Mouse (Mus musculus) heart, adult 11 months (tissue): ENCODE measurements around the gene Gnpda2.

ENCODE experiments used
- DNase-seq: peaks from one replicate; pipeline ENCODE4 v3.0.0; 2022

The Gnpda2 gene

DNA sequence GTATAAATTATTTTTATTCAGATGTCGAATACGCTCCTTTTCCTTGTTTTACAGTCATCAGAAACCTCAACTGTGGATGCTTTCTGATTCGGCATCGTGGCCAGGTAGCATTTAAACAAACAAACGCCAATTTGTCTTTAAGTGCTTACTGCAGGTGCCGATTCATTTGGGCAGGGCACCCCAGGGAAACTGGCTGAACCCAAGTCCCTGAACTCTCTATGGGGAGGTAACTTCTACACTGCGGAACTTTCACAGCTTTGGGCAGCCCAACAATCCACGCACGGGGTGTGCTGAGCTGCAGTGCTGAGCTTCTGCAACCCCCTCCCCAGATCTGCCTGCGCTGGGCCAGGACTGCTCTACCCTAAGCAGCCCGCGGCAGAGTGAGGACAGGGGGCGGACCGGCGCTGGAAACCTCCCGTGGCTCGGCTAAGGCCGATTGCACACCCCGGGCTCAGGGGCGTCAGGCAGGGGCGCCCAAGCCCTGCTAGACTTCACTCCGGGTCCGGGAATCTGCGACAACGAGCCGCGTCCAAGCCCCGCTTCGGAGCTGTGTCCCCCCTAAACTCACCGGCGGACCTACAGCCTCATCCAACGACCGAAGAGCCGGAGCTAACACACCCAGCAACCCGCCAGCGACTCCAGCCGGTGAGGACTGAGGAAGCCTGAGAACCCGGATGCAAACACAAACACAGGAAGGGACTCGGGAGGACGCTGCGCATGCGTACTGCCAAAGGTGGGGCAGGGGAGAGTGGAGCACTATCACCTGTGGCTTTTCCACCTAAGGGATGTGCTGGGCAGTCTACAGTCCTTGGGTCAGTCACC is at the start of gene Gnpda2:
Gnpda2 (minus strand) TSS at position 701 of the 822 bp plus-strand sequence.
- DNase-seq = peak; percentile 99

DNA sequence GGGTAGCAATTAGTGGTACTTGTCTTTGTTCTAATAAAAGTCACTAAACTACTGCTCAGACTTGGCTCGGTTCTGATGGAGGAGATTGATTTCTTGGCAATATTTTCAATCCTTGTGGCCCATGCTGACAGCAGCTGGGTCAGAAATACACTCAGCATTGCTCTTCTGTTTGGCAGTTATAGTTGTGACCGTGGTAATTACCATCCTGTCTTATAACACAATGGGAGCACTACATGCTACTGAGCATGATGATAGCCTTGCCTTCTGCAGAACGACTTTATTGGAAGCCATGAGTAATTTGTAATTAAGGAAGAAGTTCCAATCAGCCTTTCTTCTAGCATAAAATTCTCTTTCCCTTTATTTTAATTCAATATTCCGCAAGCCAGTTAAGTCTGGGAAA is 42.6 kb upstream of the Gnpda2 start:
- DNase-seq = no peak

DNA sequence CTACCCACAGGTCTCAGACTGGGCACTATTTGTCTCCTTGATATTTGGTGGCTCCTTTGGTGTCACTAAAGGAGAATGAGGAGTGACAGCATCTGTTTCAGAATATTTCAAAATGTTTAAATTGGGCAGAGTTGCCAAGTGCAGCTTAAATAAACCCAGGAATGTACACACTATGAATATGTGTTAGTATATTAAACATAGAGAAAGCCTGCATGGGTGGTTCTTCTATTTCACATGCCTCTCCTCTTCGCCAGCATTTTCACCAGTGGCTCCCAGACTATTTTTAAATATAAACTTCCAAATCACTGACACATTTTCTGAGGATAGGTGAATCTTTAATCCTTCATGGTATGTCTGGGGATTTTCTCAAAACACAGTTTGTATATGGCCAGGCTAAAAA is 28.8 kb upstream of the Gnpda2 start:
- DNase-seq = no peak

DNA sequence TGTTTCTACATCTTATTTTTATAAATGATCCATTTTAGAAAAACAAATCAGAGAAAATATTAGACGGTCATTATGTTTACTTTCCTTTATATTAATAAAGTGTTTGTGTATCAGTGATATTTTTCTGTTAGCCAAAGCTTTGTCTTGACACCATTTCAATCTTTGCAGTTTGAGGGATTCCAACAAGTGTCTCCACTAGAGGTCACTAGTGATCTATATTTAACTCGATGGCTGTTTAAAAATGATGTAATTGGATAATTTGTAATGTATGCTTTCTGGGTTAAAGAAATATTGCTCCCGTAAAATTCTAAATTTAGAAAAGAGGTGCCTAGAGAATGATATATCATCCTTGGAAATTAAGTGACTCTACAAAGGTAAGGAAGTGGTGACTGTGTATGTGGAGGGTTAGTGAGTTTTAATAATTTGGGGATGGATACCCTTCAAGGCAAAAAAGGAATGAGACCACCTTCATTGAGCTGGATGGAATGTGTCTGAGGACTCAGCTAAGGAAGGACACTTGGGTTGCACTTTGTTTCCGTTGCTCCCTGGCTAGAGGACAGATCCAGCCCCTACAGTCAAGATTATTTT is 21.2 kb upstream of the Gnpda2 start:
- no peak for DNase-seq

DNA sequence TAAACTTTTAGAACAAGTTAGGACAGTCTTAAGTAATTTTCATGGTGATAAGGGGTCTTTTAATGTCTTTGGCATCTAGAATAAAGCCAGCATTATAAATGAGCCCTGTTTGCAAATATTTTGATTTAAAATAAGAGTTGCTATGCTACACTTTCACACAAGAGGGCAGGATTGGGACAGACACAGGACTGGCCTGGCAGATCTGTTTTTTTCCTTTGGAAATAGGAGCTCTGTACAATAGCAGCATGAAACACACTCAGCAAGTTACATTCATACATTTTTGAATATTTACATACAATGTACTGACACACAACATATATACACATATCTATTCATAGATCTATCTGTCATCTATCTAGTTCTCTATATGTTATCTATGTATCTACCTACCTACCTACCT is 8.9 kb upstream of the Gnpda2 start:
- DNase-seq = no peak

DNA sequence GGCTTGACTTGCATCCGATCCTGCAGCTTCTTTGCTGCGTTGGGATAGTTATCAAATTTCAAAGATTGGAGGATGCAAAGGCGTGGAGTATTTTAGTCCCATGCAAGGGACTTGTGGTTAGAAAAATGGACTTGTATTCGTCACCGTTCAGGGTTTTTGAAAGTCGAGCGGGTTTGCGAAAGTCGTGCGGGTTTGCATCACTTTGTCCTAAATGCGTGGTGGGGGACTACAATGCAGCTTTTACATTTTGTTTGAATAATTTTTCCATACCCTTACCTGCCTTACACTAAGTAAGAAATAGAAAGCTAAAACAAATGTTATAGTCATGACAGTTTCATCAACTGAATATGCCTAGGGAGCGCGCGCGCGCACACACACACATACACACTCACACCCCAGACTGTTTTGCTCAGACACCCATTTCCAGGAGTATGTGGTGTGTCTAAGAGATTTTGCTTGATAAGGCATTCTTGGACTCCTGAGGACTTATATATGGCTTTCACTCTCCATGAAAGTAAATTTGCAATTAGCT is 34.7 kb downstream of the Gnpda2 start:
- no peak for DNase-seq

DNA sequence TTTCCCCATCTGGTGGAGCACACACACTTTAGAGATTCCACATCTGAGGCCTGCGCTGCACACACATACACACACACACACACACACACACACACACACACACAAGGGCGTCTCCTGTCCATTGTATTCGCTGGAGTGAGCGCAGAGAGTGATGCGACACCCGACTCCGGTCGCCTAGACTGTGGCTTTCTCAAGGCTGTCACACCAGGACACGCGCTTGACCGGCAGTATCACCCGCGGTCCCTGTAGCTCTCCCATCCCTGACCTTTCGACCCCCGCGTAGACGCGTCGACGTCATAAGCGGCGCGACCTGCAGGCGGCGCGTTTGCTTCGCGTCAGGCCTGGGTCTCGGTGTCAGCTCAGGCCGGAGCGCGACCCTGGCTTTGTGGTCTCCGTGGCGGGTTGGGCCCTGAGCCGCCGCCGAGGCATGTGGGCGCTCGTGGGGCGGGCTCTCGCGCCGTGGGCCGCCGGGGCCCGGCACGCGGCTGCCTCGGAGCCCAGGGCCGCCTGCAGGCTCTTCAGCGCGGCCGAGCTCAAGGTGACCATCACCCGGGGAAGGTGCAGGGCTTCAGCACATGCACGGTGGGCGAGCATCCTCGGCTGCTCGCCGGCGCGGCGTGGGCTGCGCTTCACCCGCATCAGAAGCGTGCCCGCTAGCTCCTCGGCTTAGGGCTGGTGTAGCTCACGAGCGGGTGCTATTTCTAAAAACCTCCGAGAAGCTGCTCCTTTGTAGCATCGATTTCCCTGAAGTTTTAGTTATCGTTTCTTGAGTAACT is 35.3 kb downstream of the Gnpda2 start, which contains the start of gene Guf1:
Guf1 (plus strand) TSS at position 296 of the 776 bp plus-strand sequence.
- DNase-seq = peak; percentile 99

DNA sequence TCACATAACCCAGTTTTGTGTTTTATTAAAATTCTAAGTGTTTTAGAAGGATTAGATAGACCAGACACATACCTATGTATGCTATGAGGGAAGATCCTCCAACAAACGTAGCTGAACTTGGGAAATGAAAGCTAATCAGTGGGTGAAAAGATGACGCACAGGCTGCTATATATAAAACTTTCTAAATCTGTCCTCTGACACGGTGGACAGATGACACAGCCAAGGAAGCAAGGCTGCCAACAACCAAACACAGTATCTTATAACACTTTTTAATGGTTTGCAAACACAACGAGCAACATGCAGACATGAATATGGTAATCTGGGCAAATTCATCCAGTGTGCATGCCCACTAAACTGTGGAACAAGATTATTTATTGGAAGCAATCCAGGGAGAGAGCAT is 49.7 kb downstream of the Gnpda2 start, which contains the start of gene Yipf7:
Yipf7 (minus strand) TSS at position 160 of the 400 bp plus-strand sequence.
- peak; percentile 86 for DNase-seq

DNA sequence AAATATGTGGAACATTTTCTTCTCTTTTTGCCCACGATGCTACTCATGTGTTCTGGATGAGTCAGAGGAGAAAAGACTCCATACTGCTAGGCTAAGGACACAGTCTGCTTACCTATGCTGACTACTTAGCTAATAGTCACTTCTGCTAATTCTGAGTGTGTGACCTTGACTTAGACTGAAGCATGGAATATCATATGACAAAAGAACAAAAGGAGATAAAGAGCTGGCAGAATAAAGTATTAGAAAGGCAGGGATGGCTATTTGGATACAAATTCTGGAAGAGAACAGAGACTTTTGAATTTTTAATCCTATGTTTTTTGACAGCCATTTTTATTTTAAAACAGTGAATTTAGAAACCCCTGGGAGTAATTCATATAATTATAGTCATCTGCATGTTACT is 50.5 kb downstream of the Gnpda2 start:
- no peak for DNase-seq

DNA sequence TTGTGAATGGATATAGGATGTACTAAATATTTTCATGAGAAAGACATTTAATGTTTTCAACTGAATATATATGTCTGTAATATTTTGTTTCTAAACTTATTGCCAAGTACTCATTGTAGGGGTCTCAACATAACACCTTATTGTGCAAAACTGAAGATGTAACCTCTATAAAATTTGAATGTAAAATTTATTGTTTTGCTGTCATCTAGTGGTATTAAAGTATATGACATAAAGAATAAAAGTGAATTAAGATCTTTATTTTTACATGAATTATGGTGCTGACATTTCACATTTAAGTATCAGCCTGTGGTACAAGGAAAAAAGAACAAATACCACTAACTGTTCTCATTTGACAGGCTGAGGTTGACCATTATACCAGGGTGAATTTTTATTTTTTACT is 68.2 kb downstream of the Gnpda2 start:
- DNase-seq = no peak
